Mouse (Mus musculus) stomach, postnatal 0 days (tissue): ENCODE data around the gene Slc10a7.

Source experiments
- CTCF ChIP-seq: IDR thresholded peaks from 2 replicates; pipeline ENCODE4 v1.5.1; 2016; ENCODE audit warnings: antibody characterized with exemption, low read depth, mild to moderate bottlenecking, moderate library complexity
- EP300 ChIP-seq: optimal IDR thresholded peaks from 2 replicates; pipeline ENCODE3; 2016; ENCODE audit warnings: antibody characterized with exemption

GRCm38 (mm10) chr8:78514706-78515105, 5.6 kb downstream of the Slc10a7 start:
- TF ChIP-seq CTCF = no peak
- TF ChIP-seq EP300 = no peak
